Mouse (Mus musculus) MEL (cell line): ENCODE measurements around the gene Fblim1. TPM values are rescaled to one million over a fixed set of nuclear protein-coding genes. Genes with fewer than 3 reads are reported as not detected.

Experiments used
- DNase-seq: peaks from one replicate; pipeline ENCODE4 v3.0.0; 2011; ENCODE audit warnings: low read depth, low spot score
- H3K27ac ChIP-seq: 2 replicates; pipeline ENCODE4 v1.5.1; 2012; ENCODE audit warnings: low read depth, mild to moderate bottlenecking, control low read depth, low read length, moderate library complexity; ENCODE audit not compliant: control insufficient read depth
- H3K27me3 ChIP-seq, 2 experiments: fragments of 150-350 bp in 1 of 2; sonication (generic) in 1 of 2; 2 replicates each; pipeline ENCODE4 v1.6.1; 2012; ENCODE audit warnings: low read length in 2 of 2, mild to moderate bottlenecking in 2 of 2, improper control_type of control experiment in 1 of 2, moderate library complexity in 1 of 2; ENCODE audit not compliant: insufficient read depth in 2 of 2, control insufficient read depth in 1 of 2
- H3K36me3 ChIP-seq, 2 experiments: 2 replicates each; pipeline ENCODE4 v1.6.1; 2012 to 2014; ENCODE audit warnings: low read length in 2 of 2, improper control_type of control experiment in 1 of 2, inconsistent platforms in 1 of 2, mild to moderate bottlenecking in 1 of 2; ENCODE audit not compliant: insufficient read depth in 2 of 2, control insufficient read depth in 1 of 2
- H3K4me1 ChIP-seq, 2 experiments: fragments of 150-350 bp in 1 of 2; sonication (generic) in 1 of 2; 2 replicates each; pipeline ENCODE4 v1.6.1; 2012; ENCODE audit warnings: low read length in 2 of 2, improper control_type of control experiment in 1 of 2, mild to moderate bottlenecking in 1 of 2; ENCODE audit not compliant: insufficient read depth in 2 of 2, control insufficient read depth in 1 of 2
- H3K4me3 ChIP-seq, 2 experiments: fragments of 150-350 bp in 1 of 2; sonication (generic) in 1 of 2; 2 replicates each; pipeline ENCODE4 v1.5.1; 2012; ENCODE audit warnings: low read depth in 2 of 2, low read length in 2 of 2, mild to moderate bottlenecking in 2 of 2, moderate library complexity in 2 of 2, control low read depth in 1 of 2, improper control_type of control experiment in 1 of 2; ENCODE audit not compliant: control insufficient read depth in 1 of 2, insufficient read depth in 1 of 2
- H3K79me2 ChIP-seq: 2 replicates; pipeline ENCODE4 v1.6.1; 2012; ENCODE audit warnings: mild to moderate bottlenecking, low read length, moderate library complexity; ENCODE audit not compliant: control insufficient read depth, poor library complexity, insufficient read depth
- H3K9ac ChIP-seq: 2 replicates; pipeline ENCODE4 v1.6.1; 2012; ENCODE audit warnings: low read depth, mild to moderate bottlenecking, control low read depth, low read length, moderate library complexity; ENCODE audit not compliant: control insufficient read depth, poor library complexity, severe bottlenecking
- H3K9me3 ChIP-seq: fragments of 150-350 bp; sonication (generic); replicated peaks from 2 replicates; pipeline ENCODE4 v1.6.1; 2012; ENCODE audit warnings: mild to moderate bottlenecking, low read length, improper control_type of control experiment, moderate library complexity; ENCODE audit not compliant: insufficient read depth
- BHLHE40 ChIP-seq: IDR thresholded peaks from 2 replicates; pipeline ENCODE4 v1.6.1; 2012; ENCODE audit warnings: low read depth, mild to moderate bottlenecking, inconsistent platforms, low read length, improper control_type of control experiment, borderline replicate concordance
- CHD1 ChIP-seq: IDR thresholded peaks from 2 replicates; pipeline ENCODE4 v1.6.1; 2012; ENCODE audit warnings: low read depth, mild to moderate bottlenecking, inconsistent platforms, low read length, improper control_type of control experiment
- E2F4 ChIP-seq: IDR thresholded peaks from 2 replicates; pipeline ENCODE4 v1.6.1; 2011; ENCODE audit warnings: low read depth, low read length, improper control_type of control experiment, borderline replicate concordance
- ELF1 ChIP-seq: IDR thresholded peaks from 2 replicates; pipeline ENCODE4 v1.6.1; 2014; ENCODE audit warnings: low read depth, mild to moderate bottlenecking, inconsistent platforms, low read length, improper control_type of control experiment, moderate library complexity
- EP300 ChIP-seq, 2 experiments: IDR thresholded peaks; 2 replicates each; pipeline ENCODE4 v1.6.1; 2011; ENCODE audit warnings: improper control_type of control experiment in 2 of 2, low read length in 2 of 2, low read depth in 1 of 2, mild to moderate bottlenecking in 1 of 2
- GABPA ChIP-seq: IDR thresholded peaks from 2 replicates; pipeline ENCODE4 v1.6.1; 2012; ENCODE audit warnings: low read depth, mild to moderate bottlenecking, inconsistent platforms, low read length, improper control_type of control experiment, moderate library complexity
- GATA1 ChIP-seq: IDR thresholded peaks from 2 replicates; pipeline ENCODE4 v1.6.1; 2011; ENCODE audit warnings: low read depth, low read length, improper control_type of control experiment
- HCFC1 ChIP-seq: IDR thresholded peaks from 2 replicates; pipeline ENCODE4 v1.6.1; 2012; ENCODE audit warnings: low read depth, mild to moderate bottlenecking, inconsistent platforms, low read length, improper control_type of control experiment, moderate library complexity
- JUND ChIP-seq: IDR thresholded peaks from 2 replicates; pipeline ENCODE4 v1.6.1; 2011; ENCODE audit warnings: low read depth, mild to moderate bottlenecking, improper control_type of control experiment, low read length
- KAT2A ChIP-seq: conservative IDR thresholded peaks from 2 replicates; pipeline ENCODE4 v1.6.1; 2012; ENCODE audit warnings: low read depth, low read length, improper control_type of control experiment, inconsistent platforms
- MEF2A ChIP-seq: IDR thresholded peaks from 2 replicates; pipeline ENCODE4 v1.6.1; 2014; ENCODE audit warnings: low read depth, mild to moderate bottlenecking, inconsistent platforms, low read length, improper control_type of control experiment; ENCODE audit not compliant: poor library complexity, insufficient replicate concordance, severe bottlenecking; ENCODE audit errors: extremely low read depth
- MYB ChIP-seq: IDR thresholded peaks from 2 replicates; pipeline ENCODE4 v1.6.1; 2011; ENCODE audit warnings: mild to moderate bottlenecking, low read depth, low read length, improper control_type of control experiment
- MYC ChIP-seq: IDR thresholded peaks from 2 replicates; pipeline ENCODE4 v1.6.1; 2011; ENCODE audit warnings: low read depth, mild to moderate bottlenecking, low read length, improper control_type of control experiment, moderate library complexity
- NELFE ChIP-seq: IDR thresholded peaks from 2 replicates; pipeline ENCODE4 v1.6.1; 2011; ENCODE audit warnings: low read depth, low read length, improper control_type of control experiment
- POLR2A ChIP-seq, 2 experiments: IDR thresholded peaks; 2 replicates each; pipeline ENCODE4 v1.6.1; 2011 to 2012; ENCODE audit warnings: low read length in 2 of 2, mild to moderate bottlenecking in 2 of 2, control low read depth in 1 of 2, improper control_type of control experiment in 1 of 2, low read depth in 1 of 2, moderate library complexity in 1 of 2; ENCODE audit not compliant: control insufficient read depth in 1 of 2, insufficient read depth in 1 of 2, poor library complexity in 1 of 2
- RAD21 ChIP-seq: IDR thresholded peaks from 2 replicates; pipeline ENCODE4 v1.6.1; 2011; ENCODE audit warnings: mild to moderate bottlenecking, low read depth, low read length, improper control_type of control experiment
- SIN3A ChIP-seq: IDR thresholded peaks from 2 replicates; pipeline ENCODE4 v1.6.1; 2012; ENCODE audit warnings: low read length, improper control_type of control experiment, inconsistent platforms
- TAL1 ChIP-seq: IDR thresholded peaks from 2 replicates; pipeline ENCODE4 v1.6.1; 2012; ENCODE audit warnings: mild to moderate bottlenecking, inconsistent platforms, low read length, moderate library complexity, mixed read lengths
- TBP ChIP-seq: IDR thresholded peaks from 2 replicates; pipeline ENCODE4 v1.8.0; 2011; ENCODE audit warnings: low read depth, low read length, improper control_type of control experiment
- TCF12 ChIP-seq: IDR thresholded peaks from 2 replicates; pipeline ENCODE4 v1.6.1; 2014; ENCODE audit warnings: low read depth, mild to moderate bottlenecking, inconsistent platforms, low read length, improper control_type of control experiment, moderate library complexity
- USF1 ChIP-seq: IDR thresholded peaks from 2 replicates; pipeline ENCODE4 v1.6.1; 2014; ENCODE audit warnings: low read depth, mild to moderate bottlenecking, inconsistent platforms, low read length, improper control_type of control experiment, moderate library complexity
- USF2 ChIP-seq, 2 experiments: IDR thresholded peaks; 2 replicates each; pipeline ENCODE4 v1.6.1; 2011 to 2012; ENCODE audit warnings: improper control_type of control experiment in 2 of 2, low read length in 2 of 2, borderline replicate concordance in 1 of 2, inconsistent platforms in 1 of 2, low read depth in 1 of 2, mild to moderate bottlenecking in 1 of 2; ENCODE audit not compliant: insufficient read depth in 1 of 2
- ZC3H11A ChIP-seq: IDR thresholded peaks from 2 replicates; pipeline ENCODE4 v1.6.1; 2012; ENCODE audit warnings: low read depth, mild to moderate bottlenecking, inconsistent platforms, low read length, improper control_type of control experiment
- ZNF384 ChIP-seq: IDR thresholded peaks from 2 replicates; pipeline ENCODE4 v1.6.1; 2012; ENCODE audit warnings: low read depth, mild to moderate bottlenecking, inconsistent platforms, low read length, improper control_type of control experiment
- polyA plus RNA-seq, 2 experiments: library from polyadenylated mRNA; stranded (reverse) in 1 of 2; unstranded in 1 of 2; fragments of >175 nt in 1 of 2; fragments of >200 nt in 1 of 2; gene quantifications; 2 replicates each; pipeline versions ENCODE4 v1.2.1 to v1.2.4; 2012; ENCODE audit warnings: low replicate concordance in 2 of 2, low read depth in 1 of 2; ENCODE audit not compliant: insufficient read length in 2 of 2, insufficient read depth in 1 of 2, missing spikeins in 1 of 2
- total RNA-seq: library from RNA; depleted of rRNA; stranded (reverse); fragments of 300-350 nt; gene quantifications from 2 replicates; pipeline ENCODE4 v1.2.3, GENCODE M21; 2012

Gene Fblim1
- total and polyA plus RNA-seq, 3 experiments: not detected

GRCm38 (mm10) chr4:141598199-141598893 is 7.5 kb downstream of the Fblim1 start:
- H3K27me3 ChIP-seq: no peaks in the 10 kb centered on the region; a peak in 1 of 4 replicates
- no peaks in the 10 kb centered on the region; a peak in 1 of 4 replicates for H3K4me1 ChIP-seq
- H3K9me3 ChIP-seq: no peaks in the 10 kb centered on the region
- TF ChIP-seq JUND: no peak
- no peak for TF ChIP-seq SIN3A
- TF ChIP-seq MEF2A: no peak
- no peak for TF ChIP-seq POLR2A (IDR thresholded peaks at IDR 0.05; ENCODE audit: control insufficient read depth in 1 of 2, insufficient read depth in 1 of 2, low read depth in 1 of 2, low read length in 2 of 2, poor library complexity in 1 of 2)
- no peak for TF ChIP-seq KAT2A
- no peak for TF ChIP-seq ELF1
- no peak for TF ChIP-seq GATA1
- no peak for TF ChIP-seq BHLHE40
- no peak for TF ChIP-seq CHD1
- TF ChIP-seq USF1: no peak
- no peak for TF ChIP-seq E2F4
- no peak for TF ChIP-seq USF2 (IDR thresholded peaks at IDR 0.05; ENCODE audit: borderline replicate concordance in 1 of 2, insufficient read depth in 1 of 2, low read depth in 1 of 2, low read length in 2 of 2)
- no peak for TF ChIP-seq HCFC1
- TF ChIP-seq TAL1: no peak
- no peak for TF ChIP-seq EP300 (IDR thresholded peaks at IDR 0.05; ENCODE audit: low read depth in 1 of 2, low read length in 2 of 2)
- TF ChIP-seq TCF12: no peak
- TF ChIP-seq ZNF384: no peak
- no peak for TF ChIP-seq ZC3H11A
- H3K79me2 ChIP-seq: no peaks in the 10 kb centered on the region
- H3K27ac ChIP-seq: no peak overlapping the region
- no peak overlapping the region for H3K4me3 ChIP-seq
- no peaks in the 10 kb centered on the region for H3K36me3 ChIP-seq
- no peak overlapping the region for H3K9ac ChIP-seq
- DNase-seq: no peak

GRCm38 (mm10) chr4:141596700-141597328 is 9.1 kb downstream of the Fblim1 start:
- no peaks in the 10 kb centered on the region; a peak in 1 of 4 replicates for H3K27me3 ChIP-seq

More at GRCm38 (mm10) chr4:141596700-141597328, 9.1 kb downstream of the Fblim1 start:
- Histone ChIP-seq H3K79me2 (no peaks in the 10 kb centered on the region), H3K27ac (no peak overlapping the region)
- TF ChIP-seq USF1: no peak
- TF ChIP-seq GABPA: no peak
- no peak for TF ChIP-seq MYB
- TF ChIP-seq USF2 (IDR thresholded peaks at IDR 0.05; ENCODE audit: borderline replicate concordance in 1 of 2, insufficient read depth in 1 of 2, low read depth in 1 of 2, low read length in 2 of 2): no peak
- no peak for TF ChIP-seq RAD21
- TF ChIP-seq TBP: no peak
- no peak for TF ChIP-seq ZC3H11A
- no peak for TF ChIP-seq NELFE
- TF ChIP-seq MYC: no peak
- no peak for TF ChIP-seq TCF12
- TF ChIP-seq, all 39 proteins: peak for 0
- no peak for DNase-seq
- Histone ChIP-seq H3K4me1 (no peaks in the 10 kb centered on the region; a peak in 1 of 4 replicates), H3K9me3 (no peaks in the 10 kb centered on the region), H3K4me3 (no peak overlapping the region), H3K36me3 (no peaks in the 10 kb centered on the region), H3K9ac (no peak overlapping the region)
